Mouse (Mus musculus) megakaryocyte, embryonic 14.5 days (primary cell): ENCODE data around the gene Kndc1.

ENCODE experiments used
- FLI1 ChIP-seq: IDR thresholded peaks from 2 replicates; pipeline ENCODE4 v1.6.1; 2012; ENCODE audit warnings: low read length, inconsistent platforms, mixed read lengths
- GATA1 ChIP-seq: IDR thresholded peaks from 3 replicates; pipeline ENCODE4 v1.6.1; 2012; ENCODE audit warnings: mixed read lengths, low read length, inconsistent platforms, borderline replicate concordance

GRCm38 (mm10) chr7:139982058-139982457 lies 87.6 kb downstream of the Kndc1 start:
- no peak for TF ChIP-seq GATA1
- TF ChIP-seq FLI1: no peak
